Mouse (Mus musculus) heart, embryonic 16.5 days (tissue): ENCODE results near the gene Sgms1. TPM values are rescaled to one million over a fixed set of nuclear protein-coding genes. Genes with fewer than 3 reads are reported as not detected.
A peak's percentile ranks its signal among the peaks of the same experiment; 100 is the strongest.

Experiments used
- ATAC-seq: fragments of 200-750 bp; cut with Nextera tagmentation; replicated peaks from 2 replicates; pipeline ENCODE4 v1.8.0; 2017; ENCODE audit warnings: moderate number of reproducible peaks; ENCODE audit not compliant: insufficient read depth, low FRiP score; ENCODE audit errors: extremely low read depth
- H3K27ac ChIP-seq: fragments of 300-500 bp; sonication (generic); 2 replicates; pipeline ENCODE4 v1.5.1; 2014; ENCODE audit warnings: mild to moderate bottlenecking, low read length, control low read depth, moderate library complexity
- H3K27me3 ChIP-seq: fragments of 300-500 bp; sonication (generic); 2 replicates; pipeline ENCODE4 v1.6.1; 2014; ENCODE audit warnings: low read length, mixed read lengths; ENCODE audit not compliant: control insufficient read depth, insufficient read depth
- H3K36me3 ChIP-seq: fragments of 300-500 bp; sonication (generic); 2 replicates; pipeline ENCODE4 v1.6.1; 2014; ENCODE audit not compliant: control insufficient read depth, insufficient read depth
- H3K4me1 ChIP-seq: fragments of 300-500 bp; sonication (generic); 2 replicates; pipeline ENCODE4 v1.6.1; 2014; ENCODE audit warnings: low read length, mixed read lengths; ENCODE audit not compliant: control insufficient read depth, insufficient read depth
- H3K4me2 ChIP-seq: fragments of 300-500 bp; sonication (generic); 2 replicates; pipeline ENCODE4 v1.6.1; 2014; ENCODE audit warnings: low read depth, mild to moderate bottlenecking, control low read depth, low read length
- H3K4me3 ChIP-seq: fragments of 300-500 bp; sonication (generic); 2 replicates; pipeline ENCODE4 v1.5.1; 2014; ENCODE audit warnings: mild to moderate bottlenecking, control low read depth, low read length
- H3K9ac ChIP-seq: fragments of 300-500 bp; sonication (generic); 2 replicates; pipeline ENCODE4 v1.6.1; 2014; ENCODE audit warnings: low read length, control low read depth
- H3K9me3 ChIP-seq: fragments of 300-500 bp; sonication (generic); replicated peaks from 2 replicates; pipeline ENCODE4 v1.6.1; 2016; ENCODE audit warnings: low read length; ENCODE audit not compliant: control insufficient read depth
- WGBS: fragments of 180-500 bp; shearing (Covaris S2); extraction: QIAGEN DNeasy Blood & Tissue Kit; methylation state at CpG from one replicate; pipeline ENCODE4 v1.1.7; 2014; 5-methylcytosine and 5-hydroxymethylcytosine counted together
- polyA plus RNA-seq: library from polyadenylated mRNA; unstranded; fragments of >200 nt; fragmentation: Nextera tagmentation; extraction: Ambion mirVana; gene quantifications from 2 replicates; pipeline ENCODE4 v1.2.1, GENCODE M21; 2015

Gene Sgms1
- 40.1 and 41.3 TPM in 2 replicates for polyA plus RNA-seq

- peak; percentile 89 for ATAC-seq
- H3K4me3 ChIP-seq: peak within 1 kb of the TSS; percentile 95
Measured at GRCm38 (mm10) chr19:32389001-32389871, at the start of gene Sgms1. Gene Sgms1 (minus strand): TSS chr19:32389714.

GRCm38 (mm10) chr19:32425856-32426255 is 36.3 kb upstream of the Sgms1 start:
- WGBS: 90% methylated on average over 3 of the region's 3 CpGs
- Histone ChIP-seq H3K9ac (no peak overlapping the region), H3K4me1 (no peaks in the 10 kb centered on the region), H3K9me3 (no peaks in the 10 kb centered on the region), H3K27me3 (no peaks in the 10 kb centered on the region), H3K27ac (no peak overlapping the region), H3K4me3 (no peak overlapping the region), H3K36me3 (no peaks in the 10 kb centered on the region), H3K4me2 (no peak overlapping the region)
- no peak for ATAC-seq

More at GRCm38 (mm10) chr19:32389001-32389871, at the start of gene Sgms1:
- Histone ChIP-seq H3K27me3 (no peaks in the 10 kb centered on the region), H3K4me1 (peaks cover 17% of the 10 kb centered on the region), H3K36me3 (no peaks in the 10 kb centered on the region), H3K9ac (peak within 1 kb of the TSS; percentile 89), H3K9me3 (0 out of 2 replicates have a peak, but pooled peaks cover 1% of the 10 kb centered on the region), H3K27ac (peak within 1 kb of the TSS; percentile 99), H3K4me2 (peak within 1 kb of the TSS; percentile 93)
- WGBS: under 1% methylated on average over 68 of the region's 68 CpGs

GRCm38 (mm10) chr19:32424706-32425105 is 35.2 kb upstream of the Sgms1 start:
- no peak overlapping the region for H3K27ac ChIP-seq
- no peaks in the 10 kb centered on the region for H3K27me3 ChIP-seq
- no peaks in the 10 kb centered on the region for H3K36me3 ChIP-seq
- no peak overlapping the region for H3K9ac ChIP-seq
- H3K4me3 ChIP-seq: no peak overlapping the region
- ATAC-seq: no peak
- H3K9me3 ChIP-seq: no peaks in the 10 kb centered on the region
- H3K4me2 ChIP-seq: no peak overlapping the region
- H3K4me1 ChIP-seq: no peaks in the 10 kb centered on the region
- WGBS: 84% methylated on average over 3 of the region's 3 CpGs

- H3K9ac ChIP-seq: no peak overlapping the region
- no peaks in the 10 kb centered on the region for H3K9me3 ChIP-seq
- no peaks in the 10 kb centered on the region for H3K36me3 ChIP-seq
- no peak overlapping the region for H3K4me3 ChIP-seq
- no peak for ATAC-seq
- WGBS: 37% methylated on average over 3 of the region's 3 CpGs
- 0 out of 2 replicates have a peak, but pooled peaks cover 3% of the 10 kb centered on the region for H3K4me1 ChIP-seq
- no peak overlapping the region for H3K4me2 ChIP-seq
- H3K27me3 ChIP-seq: no peaks in the 10 kb centered on the region
- no peak overlapping the region for H3K27ac ChIP-seq
Measured at GRCm38 (mm10) chr19:32419069-32419468, 29.6 kb upstream of the Sgms1 start.

GRCm38 (mm10) chr19:32416692-32417317 is 27.3 kb upstream of the Sgms1 start:
- no peak for ATAC-seq
- Histone ChIP-seq H3K9ac (no peak overlapping the region), H3K9me3 (no peaks in the 10 kb centered on the region), H3K27ac (no peak overlapping the region), H3K4me3 (no peak overlapping the region), H3K27me3 (no peaks in the 10 kb centered on the region), H3K4me1 (0 out of 2 replicates have a peak, but pooled peaks cover 3% of the 10 kb centered on the region), H3K36me3 (no peaks in the 10 kb centered on the region), H3K4me2 (no peak overlapping the region)
- WGBS: 59% methylated on average over 7 of the region's 7 CpGs

GRCm38 (mm10) chr19:32409603-32410360 is 20.3 kb upstream of the Sgms1 start:
- Histone ChIP-seq H3K4me2 (no peak overlapping the region), H3K36me3 (no peaks in the 10 kb centered on the region), H3K4me1 (no peaks in the 10 kb centered on the region), H3K9me3 (no peaks in the 10 kb centered on the region), H3K4me3 (no peak overlapping the region), H3K9ac (no peak overlapping the region), H3K27me3 (no peaks in the 10 kb centered on the region), H3K27ac (no peak overlapping the region)
- WGBS: 60% methylated on average over 8 of the region's 8 CpGs
- no peak for ATAC-seq

- WGBS: 65% methylated on average over 7 of the region's 7 CpGs
- H3K27me3 ChIP-seq: no peaks in the 10 kb centered on the region
- no peaks in the 10 kb centered on the region for H3K9me3 ChIP-seq
- H3K27ac ChIP-seq: no peak overlapping the region
- no peaks in the 10 kb centered on the region for H3K4me1 ChIP-seq
- no peaks in the 10 kb centered on the region for H3K36me3 ChIP-seq
- no peak for ATAC-seq
- H3K9ac ChIP-seq: no peak overlapping the region
- no peak overlapping the region for H3K4me3 ChIP-seq
- no peak overlapping the region for H3K4me2 ChIP-seq
Measured at GRCm38 (mm10) chr19:32406717-32407116, 17.2 kb upstream of the Sgms1 start.

GRCm38 (mm10) chr19:32404386-32404785 is 14.9 kb upstream of the Sgms1 start:
- ATAC-seq: no peak
- Histone ChIP-seq H3K27me3 (no peaks in the 10 kb centered on the region), H3K4me1 (no peaks in the 10 kb centered on the region), H3K9me3 (no peaks in the 10 kb centered on the region), H3K9ac (no peak overlapping the region), H3K4me3 (no peak overlapping the region), H3K36me3 (no peaks in the 10 kb centered on the region), H3K4me2 (no peak overlapping the region), H3K27ac (no peak overlapping the region)
- WGBS: 74% methylated on average over 5 of the region's 5 CpGs
